Mouse (Mus musculus) kidney, postnatal 4 days (tissue): ENCODE data around the gene Hscb.
"Not testable (repeated sequence)": the region's sequence is repeated elsewhere in the genome, so short reads cannot be mapped to it uniquely, and the experiment has no call there.

Source experiments
- DNase-seq, 2 experiments: peaks; one replicate each; pipeline ENCODE4 v3.0.0; 2021; ENCODE audit warnings: mixed read lengths in 2 of 2

Hscb gene

DNA sequence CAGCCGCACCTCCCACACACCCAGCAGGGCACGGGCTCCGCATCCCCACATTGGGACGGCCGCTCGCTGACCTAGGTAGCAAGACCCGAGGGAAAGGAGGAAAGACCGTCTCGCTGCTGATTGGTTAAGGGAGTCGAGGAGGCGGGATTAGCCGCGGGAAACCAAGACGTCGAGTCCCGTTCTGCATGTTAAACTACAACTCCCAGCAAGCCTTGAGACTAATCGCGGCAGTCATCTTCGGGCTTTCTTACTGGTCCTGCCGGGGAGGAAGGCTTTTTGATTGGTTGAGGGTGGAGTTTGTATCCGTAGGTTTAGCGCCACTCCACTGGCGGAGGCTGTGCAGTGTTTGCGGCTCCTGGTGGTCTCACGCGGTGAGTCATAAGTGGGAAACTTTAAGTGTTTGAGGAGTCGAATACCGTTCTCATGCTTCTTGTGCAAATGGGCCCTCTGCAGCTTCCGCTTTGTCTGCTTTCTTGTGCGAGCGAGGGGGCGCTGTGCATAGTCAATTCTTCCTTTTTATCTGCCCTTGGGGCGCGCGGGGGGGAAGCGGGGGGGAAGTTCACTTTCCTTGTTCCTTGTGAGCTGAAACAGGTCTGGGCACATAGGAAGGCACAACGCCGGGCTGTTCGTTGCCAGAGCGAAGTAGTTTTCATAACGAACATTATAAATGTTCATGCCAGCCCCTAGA lies at the start of gene Hscb, which contains the start of gene Chek2:
Hscb (minus strand) TSS at position 100 of the 688 bp plus-strand sequence.
Chek2 (plus strand) TSS at position 302 of the 688 bp plus-strand sequence.
- peak; percentile 98 for DNase-seq

DNA sequence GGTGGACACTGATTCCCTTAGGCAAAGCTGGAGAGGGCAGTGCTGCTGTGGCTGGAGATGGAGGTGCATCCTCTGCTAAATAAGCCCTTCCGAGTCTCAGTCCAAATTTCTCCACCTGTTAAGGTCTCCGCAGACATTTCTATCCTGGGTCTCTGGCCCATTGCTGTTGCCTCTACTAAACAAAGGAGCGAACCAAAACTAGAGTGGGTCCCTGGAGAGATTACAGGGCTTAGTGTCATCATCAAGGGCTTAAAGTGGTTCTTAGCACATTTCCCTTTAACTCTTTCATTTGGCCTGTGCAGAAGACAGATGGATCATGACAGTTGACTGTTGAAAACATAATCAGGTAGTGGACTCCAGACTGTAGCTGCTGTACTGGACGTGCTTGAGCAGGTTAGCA lies 49.0 kb upstream of the Hscb start:
- no peak for DNase-seq

- DNase-seq = peak; percentile 92 to 95
Observed at GRCm38 (mm10) chr5:110879584-110880374, 40.2 kb upstream of the Hscb start, which contains the start of gene Ttc28. TSS of gene Ttc28 (plus strand) at chr5:110879803.

- no peak for DNase-seq
Observed at GRCm38 (mm10) chr5:110879042-110879441, 39.5 kb upstream of the Hscb start.

DNA sequence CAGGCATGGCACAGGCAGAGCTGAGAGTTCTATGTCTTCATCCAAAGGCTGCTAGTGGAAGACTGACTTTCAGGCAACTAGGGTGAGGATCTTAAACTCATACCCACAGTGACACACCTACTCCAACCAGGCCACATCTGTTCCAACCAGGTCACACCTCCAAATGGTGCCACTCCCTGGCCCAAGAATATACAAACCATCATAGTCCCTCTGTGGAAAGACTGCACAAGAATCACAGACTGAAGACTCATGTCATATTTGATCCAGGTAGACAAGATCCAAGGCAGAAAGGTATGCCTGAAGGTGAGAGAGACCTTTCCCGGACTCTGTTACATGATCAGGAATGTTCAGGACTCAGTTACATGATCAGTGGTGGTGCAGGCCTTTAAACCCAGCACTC lies 38.9 kb upstream of the Hscb start:
- not testable (repeated sequence) for DNase-seq

GRCm38 (mm10) chr5:110877666-110878505 lies 38.3 kb upstream of the Hscb start:
- no peak for DNase-seq

DNA sequence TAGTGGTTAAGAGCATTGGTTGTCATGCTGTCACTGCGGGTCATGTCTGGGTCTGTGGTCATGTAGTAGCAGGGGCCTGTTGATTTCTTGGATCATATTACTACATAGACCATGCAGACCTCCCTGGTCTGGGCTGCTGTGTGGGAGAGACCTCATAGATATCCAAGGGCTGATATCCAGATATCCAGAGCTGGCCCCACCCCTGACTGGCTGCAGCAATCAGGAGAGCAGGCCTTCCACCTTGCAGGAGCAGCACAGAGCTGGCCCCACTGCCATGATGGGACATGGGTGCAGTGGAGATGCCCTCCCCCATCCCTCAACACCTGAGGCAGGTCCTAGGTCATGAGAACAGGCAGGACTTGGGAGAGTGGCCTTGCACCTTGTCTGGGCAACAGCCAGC lies 35.7 kb upstream of the Hscb start:
- no peak for DNase-seq

- DNase-seq = peak in 1 of 2 experiments; percentile 37
Observed at GRCm38 (mm10) chr5:110874711-110875110, 35.1 kb upstream of the Hscb start.

GRCm38 (mm10) chr5:110873160-110873559 lies 33.6 kb upstream of the Hscb start:
- DNase-seq = no peak

GRCm38 (mm10) chr5:110869242-110869669 lies 29.7 kb upstream of the Hscb start:
- DNase-seq = no peak

DNA sequence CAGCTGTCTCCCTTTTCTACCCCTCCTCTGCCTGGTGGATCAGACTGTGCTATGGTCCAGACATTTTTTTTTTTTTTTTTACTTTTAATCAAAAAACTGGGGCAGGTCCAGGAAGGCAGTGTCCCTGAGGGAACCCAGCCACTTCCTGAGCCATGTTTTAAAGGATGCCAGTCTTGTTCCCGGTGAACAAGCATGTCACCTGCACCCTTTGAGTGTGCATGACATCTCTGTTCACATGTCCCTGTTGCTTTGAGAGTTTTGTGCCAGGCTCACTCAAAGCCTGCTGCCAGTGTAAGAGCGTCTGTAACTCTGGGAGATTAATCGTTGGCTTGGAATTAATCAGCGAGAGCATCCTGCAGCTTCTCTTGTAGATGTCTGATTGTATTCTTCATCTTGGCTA lies 28.9 kb upstream of the Hscb start:
- no peak for DNase-seq

GRCm38 (mm10) chr5:110860445-110860844 lies 20.9 kb upstream of the Hscb start:
- no peak for DNase-seq

DNA sequence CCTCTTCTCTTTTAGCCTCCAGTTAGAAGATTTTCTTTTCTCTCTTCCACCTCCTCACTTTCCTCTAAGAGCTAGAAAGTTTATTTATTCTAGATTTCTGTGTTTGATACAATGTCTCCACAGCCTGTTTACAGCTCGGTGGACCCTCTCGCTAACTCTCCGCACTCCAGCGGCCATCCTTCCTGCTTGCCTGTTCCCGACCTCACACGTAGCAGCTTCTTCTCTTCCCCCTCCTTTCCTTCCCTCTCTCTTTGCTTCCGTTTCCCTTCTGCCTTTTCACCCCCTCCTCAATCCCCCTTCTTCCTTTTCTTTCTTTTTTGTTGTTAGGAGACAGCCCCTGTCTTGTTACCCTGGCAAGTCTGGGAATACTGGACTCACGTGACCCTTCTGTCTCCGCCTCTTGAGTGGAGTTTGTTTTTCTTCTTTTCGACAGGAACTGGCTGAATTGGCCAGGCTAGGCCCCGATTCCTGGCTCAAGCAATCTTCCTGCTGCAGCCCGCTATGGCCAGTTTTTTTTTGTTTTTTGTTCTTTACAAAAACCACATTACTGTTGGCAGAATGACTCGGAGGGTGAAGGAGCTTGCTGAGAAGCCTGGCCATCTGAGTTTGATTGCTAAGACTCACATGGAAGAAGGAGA lies 19.6 kb upstream of the Hscb start:
- DNase-seq = peak; percentile 70 to 80

GRCm38 (mm10) chr5:110857091-110857490 lies 17.5 kb upstream of the Hscb start:
- DNase-seq = peak in 1 of 2 experiments; percentile 32

GRCm38 (mm10) chr5:110852990-110853389 lies 13.4 kb upstream of the Hscb start:
- no peak for DNase-seq

DNA sequence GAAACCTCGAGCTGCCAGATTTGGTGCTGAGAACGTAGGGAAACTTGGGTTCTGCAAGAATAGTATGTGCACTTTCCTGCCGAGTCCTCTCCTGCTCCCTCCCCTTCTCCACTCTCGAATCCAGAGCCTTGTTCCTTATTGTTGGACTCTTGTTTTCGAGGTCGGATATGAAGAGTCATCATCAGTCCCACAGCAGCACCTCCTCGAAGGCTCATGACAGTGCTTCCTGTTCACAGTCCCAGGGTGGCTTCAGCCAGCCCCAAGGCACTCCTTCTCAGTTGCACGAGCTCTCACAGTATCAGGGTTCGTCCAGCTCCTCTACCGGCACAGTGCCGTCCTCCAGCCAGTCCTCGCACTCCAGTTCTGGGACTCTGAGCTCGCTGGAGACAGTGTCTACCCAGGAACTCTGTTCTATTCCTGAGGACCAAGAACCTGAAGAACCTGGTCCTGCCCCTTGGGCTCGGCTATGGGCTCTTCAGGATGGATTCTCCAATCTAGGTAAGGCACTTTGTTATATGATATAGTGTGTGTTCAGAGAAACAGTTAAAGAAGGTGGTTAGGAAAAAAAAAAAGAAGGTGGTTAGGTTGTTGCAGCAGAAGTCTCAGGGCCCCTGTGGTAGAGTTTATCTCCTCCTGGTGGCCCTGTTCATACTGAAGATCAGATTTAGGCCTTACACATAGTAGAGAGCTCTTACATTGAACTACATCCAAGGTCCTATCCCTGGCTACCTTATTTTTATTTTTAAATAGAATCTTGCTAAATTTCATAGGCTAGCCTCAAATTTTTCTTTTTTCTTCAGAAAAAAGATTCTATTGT lies 1.7 kb upstream of the Hscb start:
- no peak for DNase-seq

DNA sequence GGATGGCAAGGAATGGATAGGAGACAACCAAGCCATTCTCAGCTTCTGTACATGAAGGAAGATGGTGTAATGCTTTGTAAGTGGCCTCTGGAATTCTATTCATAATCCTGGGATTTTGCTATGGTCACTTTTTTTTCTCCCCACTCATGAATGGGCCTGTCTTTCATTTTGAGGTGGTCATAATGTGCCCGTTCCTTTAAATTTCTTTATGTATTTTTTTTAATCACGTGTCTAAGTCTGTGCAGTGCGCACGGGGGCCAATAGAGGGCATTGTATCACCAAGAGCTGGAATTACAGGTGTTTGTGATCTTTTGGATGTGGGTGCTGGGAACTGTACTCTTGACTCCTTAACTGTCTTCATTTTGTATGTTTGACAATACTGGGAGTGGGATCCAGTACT lies 888 bp upstream of the Hscb start:
- peak; percentile 67 to 73 for DNase-seq

DNA sequence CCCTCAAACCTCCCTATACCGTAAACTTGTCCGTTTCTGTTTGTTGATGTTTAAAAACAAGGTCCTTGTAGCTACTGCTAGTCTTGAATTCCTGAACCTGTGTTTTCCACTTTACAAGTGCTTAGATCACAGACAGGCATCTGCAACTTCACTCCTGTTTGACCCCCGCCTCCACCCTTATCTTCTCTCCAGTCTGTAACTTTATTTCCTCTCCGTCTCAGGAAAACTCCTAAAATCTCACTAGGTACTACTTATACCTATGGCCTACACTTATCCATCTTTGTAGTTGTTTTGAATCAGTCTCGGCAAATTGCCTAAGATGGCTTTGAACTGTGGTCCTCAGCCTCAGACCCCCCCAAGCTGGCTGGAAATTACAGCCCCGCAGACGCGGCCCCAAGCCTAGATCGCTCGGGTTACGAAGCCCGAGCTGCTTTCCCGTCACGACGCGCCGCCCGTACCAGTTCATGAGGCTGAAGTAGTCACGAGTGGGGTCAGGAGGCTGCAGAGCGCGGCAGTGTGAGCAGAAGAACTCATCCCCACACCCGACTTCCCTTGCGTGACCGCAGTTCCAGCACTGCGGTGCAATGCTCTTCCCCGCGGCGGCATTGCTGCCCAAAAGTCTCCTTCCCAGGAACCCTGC lies 419 bp downstream of the Hscb start:
- no peak for DNase-seq

GRCm38 (mm10) chr5:110838016-110838415 lies 1.6 kb downstream of the Hscb start:
- DNase-seq = not testable (repeated sequence)

DNA sequence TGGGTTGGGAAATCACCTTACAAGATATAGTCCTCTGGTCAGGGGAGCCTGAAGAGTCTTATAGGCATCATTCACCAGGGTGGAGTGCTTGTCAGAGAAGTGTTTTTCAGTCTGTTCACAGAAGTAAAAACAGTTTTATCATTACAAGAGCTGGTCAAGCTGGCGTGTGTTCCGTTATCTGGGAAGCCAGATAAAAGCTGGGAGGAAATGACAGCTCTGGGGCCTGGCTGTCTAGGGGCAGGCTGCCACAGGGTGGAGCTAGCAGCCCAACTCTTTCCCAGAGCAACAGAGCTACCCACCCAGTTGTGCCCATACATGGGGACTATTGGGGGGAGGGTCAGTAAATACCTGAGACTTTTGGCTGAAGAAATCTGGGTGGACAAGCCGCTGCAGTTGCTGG lies 3.6 kb downstream of the Hscb start:
- DNase-seq = peak; percentile 71 to 75
